Mouse (Mus musculus): Measurements from ENCODE around the gene Gm20388.

GRCm38 (mm10) chr8:122317918-122318475 lies 2407.4 kb downstream of the Gm20388 start:
- TF ChIP-seq GATA1 (IDR thresholded peaks at IDR 0.05; ENCODE audit: low read length) (no peak), TAL1 (IDR thresholded peaks at IDR 0.05; ENCODE audit: low read length) (no peak)

Measured in erythroblast, embryonic 14.5 days (primary cell).